Mouse (Mus musculus): Measurements from ENCODE around the gene Pomgnt1. TPM values are rescaled to one million over a fixed set of nuclear protein-coding genes. Genes with fewer than 3 reads are reported as not detected.

The Pomgnt1 gene
- total RNA-seq, 4 experiments from 2014 or later = 69.7 to 76.0 (median 72.0) TPM

DNA sequence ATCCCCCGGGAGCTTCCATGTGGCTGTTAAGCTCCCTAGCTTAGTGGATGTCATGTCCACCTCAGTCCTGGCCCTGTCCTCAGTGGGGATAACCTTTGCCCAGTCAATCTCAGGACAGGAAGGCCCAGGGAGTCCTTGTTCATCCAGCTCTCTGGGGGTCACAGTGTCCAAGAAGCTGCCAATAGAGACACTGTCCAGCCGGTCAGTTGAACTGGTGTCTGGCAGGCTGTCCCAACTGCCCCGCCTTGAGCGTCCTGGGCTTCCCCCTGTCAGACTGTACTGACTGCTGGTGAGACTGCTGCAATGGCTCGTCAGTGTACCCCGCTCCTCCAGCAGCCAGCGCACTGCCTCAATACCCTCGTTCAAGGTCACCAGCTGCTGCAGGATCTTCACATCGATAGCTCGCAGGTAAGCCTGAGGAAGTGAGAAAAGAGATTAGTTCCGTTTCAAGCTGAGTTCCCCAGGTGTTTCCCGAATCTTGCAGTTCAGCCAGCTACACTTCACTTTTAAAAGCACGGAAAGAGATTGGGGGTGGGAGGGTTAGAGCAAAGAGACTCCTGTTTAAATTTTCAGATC, 13.9 kb downstream of the Pomgnt1 start:
- DNase-seq (ENCODE audit: low spot score in 2 of 2) = no peak

DNA sequence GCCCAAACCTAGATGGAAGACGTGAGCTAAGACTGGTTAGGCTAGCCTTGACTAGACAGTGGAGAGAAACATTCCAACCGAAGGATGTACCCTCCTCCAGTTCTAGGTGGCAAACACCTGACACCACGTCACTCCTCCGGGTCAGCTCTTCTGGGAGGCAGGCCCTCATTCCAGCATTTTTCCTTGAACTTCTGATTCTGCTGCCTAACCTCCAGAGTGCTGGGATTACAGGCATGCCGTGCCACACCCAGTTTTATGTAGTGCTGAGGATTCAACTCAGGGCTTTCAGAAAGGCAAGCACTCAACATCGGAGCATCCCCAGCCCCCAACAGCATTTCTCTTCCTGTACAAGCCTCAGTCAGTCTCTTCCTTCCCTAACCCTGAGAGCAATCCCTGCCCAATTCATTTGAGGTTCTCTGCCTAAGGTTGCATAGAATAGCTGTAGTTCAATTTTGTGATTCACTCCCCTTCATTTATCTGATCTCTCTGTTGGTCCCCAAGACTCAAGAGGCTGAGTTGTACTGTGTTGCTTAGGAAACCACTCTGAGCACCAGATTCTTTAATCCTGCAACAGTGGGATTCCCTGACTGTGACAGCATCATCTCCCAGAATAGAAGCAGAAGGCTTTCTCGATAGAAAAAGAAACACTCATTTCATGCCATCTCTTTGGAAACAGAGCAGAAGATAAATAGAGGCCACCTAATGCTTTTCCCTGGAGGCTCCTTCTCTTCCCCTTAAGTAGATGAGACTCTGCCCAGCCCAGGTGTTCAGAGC, 17.3 kb downstream of the Pomgnt1 start:
- no peak for DNase-seq (ENCODE audit: low spot score in 2 of 2)

GRCm38 (mm10) chr4:116141736-116142135, 18.1 kb downstream of the Pomgnt1 start:
- DNase-seq (ENCODE audit: low spot score in 2 of 2) = no peak

- DNase-seq (ENCODE audit: low spot score in 2 of 2) = no peak
These were observed 18.6 kb downstream of the Pomgnt1 start for GRCm38 (mm10) chr4:116142269-116142668.

DNA sequence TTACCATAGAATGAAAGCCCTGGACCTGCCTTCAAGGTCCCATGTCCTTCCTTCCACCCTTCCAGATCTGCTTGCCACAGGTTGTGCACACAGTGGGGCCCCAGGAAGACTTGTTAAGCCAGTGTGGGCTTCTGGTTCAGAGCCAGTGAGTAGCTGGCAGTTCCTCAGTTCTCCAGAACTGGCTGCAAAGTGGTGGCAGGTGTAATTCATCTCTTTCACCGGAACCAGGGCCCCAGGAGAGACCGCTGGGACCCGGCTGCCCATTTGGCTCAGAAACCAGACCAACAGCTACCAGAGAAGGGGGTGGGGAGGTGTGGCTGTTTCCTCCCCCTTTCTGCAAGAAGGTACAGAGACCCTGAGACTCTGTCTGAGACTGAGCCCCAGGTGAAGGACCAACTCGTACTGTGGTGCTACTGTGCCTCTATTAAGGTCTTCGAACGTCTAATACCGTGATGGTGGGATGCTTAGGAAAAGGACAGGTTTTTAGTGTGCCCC, 19.7 kb downstream of the Pomgnt1 start:
- DNase-seq (ENCODE audit: low spot score in 2 of 2) = no peak

GRCm38 (mm10) chr4:116143891-116144717, 20.5 kb downstream of the Pomgnt1 start:
- DNase-seq (ENCODE audit: low spot score in 2 of 2) = peak in 1 of 2 experiments; percentile 64

DNA sequence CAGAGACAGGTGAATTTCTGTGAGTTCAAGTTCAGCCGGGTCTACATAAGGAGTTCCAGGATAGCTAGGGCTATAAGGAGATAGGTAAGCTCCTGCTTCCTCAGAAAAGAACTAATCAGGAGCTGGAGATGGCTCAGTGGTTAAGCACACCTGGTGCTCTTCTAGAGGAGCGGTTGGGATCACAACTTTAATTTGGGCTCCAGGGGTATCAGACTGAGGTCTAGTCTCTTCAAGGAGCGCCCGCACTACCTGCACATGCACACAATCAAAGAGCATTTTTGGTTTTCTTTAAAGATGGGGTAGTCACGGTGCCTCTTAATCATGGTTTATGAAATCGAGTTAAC, 26.1 kb downstream of the Pomgnt1 start:
- DNase-seq (ENCODE audit: low spot score in 2 of 2) = no peak

DNA sequence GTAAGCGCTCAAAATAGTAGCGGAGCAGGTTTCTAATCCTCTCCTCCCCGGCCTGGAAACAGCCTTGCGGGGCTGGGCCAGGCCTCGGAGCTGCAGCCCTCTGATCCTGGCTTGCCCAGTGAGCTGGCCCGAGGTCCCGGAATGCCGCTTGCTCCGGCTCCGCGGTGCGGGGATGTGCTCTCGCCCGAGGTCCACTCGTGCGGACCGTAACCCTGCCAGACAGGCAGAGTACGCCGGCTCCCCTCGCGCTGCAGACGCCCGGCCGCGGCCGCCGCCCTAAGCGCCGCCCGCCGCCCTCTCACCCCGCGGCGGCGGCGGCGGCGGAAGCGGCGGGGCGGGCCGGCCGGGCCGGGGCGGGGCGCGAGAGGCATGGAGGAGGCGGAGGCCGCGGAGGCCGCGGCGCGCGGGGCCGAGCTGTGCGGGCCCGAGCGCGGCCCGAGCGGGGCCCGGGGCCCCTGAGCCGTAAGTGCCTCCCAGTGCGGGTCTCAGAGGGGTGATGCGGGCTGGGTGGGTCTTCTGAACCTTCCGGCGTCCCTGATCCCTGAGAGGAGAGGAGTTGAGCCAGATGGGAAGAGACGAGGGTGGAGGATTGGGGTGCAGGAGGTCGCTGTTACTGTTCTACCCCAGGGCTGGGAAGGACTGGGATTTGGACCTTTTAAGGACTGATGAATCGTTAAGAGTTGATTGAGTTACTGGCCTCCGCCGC, 26.7 kb downstream of the Pomgnt1 start:
- DNase-seq (ENCODE audit: low spot score in 2 of 2) = no peak

GRCm38 (mm10) chr4:116150862-116151221, 27.2 kb downstream of the Pomgnt1 start:
- DNase-seq (ENCODE audit: low spot score in 2 of 2) = no peak

DNA sequence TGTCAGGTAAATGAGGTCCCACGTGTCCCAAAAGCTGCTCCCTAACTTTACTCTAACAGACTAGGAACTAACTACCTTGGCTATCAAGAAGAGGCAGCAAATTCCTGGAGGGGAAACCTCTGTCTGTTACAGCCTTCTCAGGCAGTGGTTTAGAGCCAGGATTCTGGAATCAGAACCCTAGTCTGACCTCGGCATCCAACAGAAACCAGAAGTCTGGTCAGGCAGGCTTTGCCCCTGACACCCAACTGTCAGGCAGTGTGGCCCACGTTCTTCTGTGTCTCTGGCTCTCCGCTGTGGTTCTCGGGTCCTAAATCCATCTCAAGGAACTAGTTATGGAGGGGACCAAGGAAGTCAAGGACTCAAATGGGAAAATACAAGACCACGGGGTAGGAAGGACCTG, 27.6 kb downstream of the Pomgnt1 start, which contains the start of gene Lurap1:
Lurap1 (minus strand) TSS at position 101 of the 400 bp plus-strand sequence.
- DNase-seq (ENCODE audit: low spot score in 2 of 2) = no peak

DNA sequence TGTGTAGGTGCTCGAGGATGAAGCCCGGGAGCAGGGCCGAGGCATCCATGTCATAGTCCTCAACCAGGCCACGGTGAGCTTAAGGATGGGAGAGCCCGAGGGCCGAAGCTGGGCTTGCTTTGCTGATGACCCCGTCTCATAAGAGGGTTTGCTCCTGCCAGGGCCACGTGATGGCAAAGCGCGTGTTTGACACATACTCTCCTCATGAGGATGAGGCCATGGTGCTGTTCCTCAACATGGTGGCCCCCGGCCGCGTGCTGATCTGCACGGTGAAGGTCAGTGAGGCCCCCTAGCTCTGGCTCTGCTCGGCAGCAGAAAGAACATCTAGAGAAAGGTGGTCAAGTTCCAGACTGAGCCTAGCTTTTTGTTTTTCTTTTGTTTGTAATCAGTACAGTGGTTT, 29.1 kb downstream of the Pomgnt1 start:
- DNase-seq (ENCODE audit: low spot score in 2 of 2) = no peak

GRCm38 (mm10) chr4:116157882-116158281, 34.2 kb downstream of the Pomgnt1 start:
- no peak for DNase-seq (ENCODE audit: low spot score in 2 of 2)

DNA sequence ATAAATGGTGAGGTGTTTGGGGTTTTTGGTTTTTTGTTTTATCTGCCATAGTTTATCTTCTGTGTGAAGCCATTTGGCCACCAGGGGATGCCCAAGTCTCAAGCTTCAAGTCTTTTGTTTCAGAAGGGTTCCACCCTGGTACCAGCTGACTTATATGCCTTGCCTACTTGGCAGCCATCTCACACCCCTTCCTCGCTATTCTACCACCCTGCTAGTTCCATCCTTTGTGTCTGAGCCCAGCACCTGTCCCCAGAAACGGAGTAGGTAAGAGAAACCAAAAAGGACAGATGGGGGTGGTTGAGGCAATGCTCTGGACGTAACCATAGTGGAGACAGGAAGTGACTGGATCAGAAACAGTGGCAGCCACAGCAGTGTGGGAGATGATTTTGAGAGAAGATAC, 36.3 kb downstream of the Pomgnt1 start:
- no peak for DNase-seq (ENCODE audit: low spot score in 2 of 2)

DNA sequence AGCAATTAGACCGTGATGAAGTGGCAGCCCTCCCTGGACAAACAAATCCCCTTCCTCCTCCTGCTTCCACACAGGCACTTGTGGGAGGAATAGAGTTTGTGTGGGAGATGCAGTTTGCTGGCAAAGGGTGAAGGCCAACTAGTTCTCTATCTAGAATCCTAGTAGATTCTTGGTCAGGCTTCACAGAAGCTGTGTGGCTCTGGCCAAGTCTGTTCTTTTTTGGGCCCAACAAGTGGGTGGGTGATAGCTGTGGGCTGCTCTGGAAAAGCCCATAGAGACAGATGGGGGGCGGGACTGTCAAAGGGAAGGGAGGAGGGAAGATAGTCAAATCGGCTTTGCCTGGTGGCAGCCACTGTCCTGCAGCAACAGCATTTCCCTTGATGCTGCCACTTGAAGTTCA, 37.1 kb downstream of the Pomgnt1 start:
- DNase-seq (ENCODE audit: low spot score in 2 of 2) = peak; percentile 70 to 79

DNA sequence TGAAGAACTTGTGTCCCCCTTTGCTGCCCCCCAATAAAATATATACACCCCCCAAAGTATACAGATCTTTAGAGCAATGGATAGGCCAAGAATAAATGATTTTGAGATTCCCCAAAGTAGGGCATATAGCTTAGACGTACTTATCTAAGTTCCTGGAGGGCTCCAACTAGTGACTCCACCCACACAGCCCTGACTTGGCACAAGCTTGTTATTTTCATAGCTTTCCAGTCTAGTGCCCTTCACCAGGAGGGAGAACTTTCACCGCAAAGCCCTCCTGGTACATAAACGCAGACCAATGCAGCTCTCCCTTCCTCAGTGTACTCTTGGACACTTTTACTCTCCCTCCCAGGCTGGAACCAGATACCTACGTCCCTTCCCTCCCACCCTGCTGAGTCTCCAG, 38.5 kb downstream of the Pomgnt1 start:
- DNase-seq (ENCODE audit: low spot score in 2 of 2) = no peak

DNA sequence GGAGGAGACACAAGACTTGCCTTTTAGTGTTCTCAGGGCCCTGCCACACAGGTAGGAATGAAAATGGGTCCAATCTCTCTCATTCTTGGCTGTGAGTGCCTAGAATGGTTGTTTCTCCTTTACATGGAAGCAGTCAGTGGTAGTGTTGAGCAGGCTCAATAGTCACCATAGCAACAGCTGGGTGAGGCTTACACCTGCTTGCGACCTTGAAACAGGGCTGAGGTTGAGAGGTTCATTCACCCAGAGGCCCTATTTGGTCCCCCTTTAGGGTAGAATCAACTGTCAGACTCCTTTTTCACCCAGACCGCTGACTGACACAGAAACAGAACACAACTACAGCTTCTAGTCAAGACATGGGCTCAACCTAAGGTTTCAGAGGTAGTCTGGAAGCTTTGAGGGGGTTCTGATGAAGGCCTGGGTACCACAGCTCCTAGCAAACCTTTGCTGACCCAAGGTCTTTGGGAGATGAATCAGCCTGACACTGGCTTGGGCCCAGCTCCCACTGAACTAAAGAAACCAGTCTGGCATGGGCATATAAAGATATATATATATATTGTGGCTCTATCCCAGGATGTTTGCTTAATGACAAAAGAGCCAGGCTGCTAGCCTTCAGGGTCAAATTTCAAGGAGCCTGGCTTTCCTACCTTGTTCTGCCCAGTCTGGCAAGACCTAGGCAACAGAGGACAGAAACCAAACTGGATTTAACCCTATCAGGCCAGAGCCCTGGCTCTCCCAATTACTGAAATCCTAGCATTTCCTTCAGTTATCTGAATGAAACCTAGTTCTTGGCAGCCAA, 41.3 kb downstream of the Pomgnt1 start:
- no peak for DNase-seq (ENCODE audit: low spot score in 2 of 2)

DNA sequence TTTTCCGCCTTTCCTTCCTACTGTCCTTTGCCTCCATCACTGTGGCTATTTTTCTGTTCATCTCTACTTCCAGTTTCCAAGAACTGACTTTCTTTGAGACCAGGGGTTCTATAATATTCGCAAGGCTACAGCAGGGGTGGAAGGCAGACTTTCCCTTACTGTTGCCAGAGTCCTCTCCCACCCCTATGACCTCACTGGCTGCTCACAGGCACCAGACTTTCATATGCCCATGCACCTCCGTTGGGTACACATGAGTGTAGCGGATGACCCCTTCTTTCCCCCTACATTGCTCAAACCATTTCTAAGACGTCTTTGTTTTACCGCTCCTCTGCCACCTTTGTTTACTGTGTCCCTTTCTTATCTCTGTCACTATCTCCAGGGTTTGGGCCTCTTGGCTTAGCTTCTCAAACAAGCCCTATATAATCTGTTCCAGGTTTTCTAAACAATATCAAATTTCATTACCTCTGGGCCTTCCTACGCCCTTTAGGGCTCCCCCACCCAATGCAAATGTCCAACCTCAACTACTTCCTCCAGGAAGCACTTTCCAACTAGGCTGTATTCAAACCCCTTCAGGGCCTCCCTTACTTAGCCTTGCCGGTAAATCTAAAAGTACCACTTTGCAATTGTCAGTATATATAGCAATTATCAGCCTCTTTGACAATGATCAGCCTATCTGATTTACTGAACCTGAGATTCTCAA, 42.2 kb downstream of the Pomgnt1 start:
- no peak for DNase-seq (ENCODE audit: low spot score in 2 of 2)

GRCm38 (mm10) chr4:116167404-116167803, 43.8 kb downstream of the Pomgnt1 start, which contains the start of gene Tspan1:
Gene Tspan1 (minus strand): TSS chr4:116167601.
- no peak for DNase-seq (ENCODE audit: low spot score in 2 of 2)

DNA sequence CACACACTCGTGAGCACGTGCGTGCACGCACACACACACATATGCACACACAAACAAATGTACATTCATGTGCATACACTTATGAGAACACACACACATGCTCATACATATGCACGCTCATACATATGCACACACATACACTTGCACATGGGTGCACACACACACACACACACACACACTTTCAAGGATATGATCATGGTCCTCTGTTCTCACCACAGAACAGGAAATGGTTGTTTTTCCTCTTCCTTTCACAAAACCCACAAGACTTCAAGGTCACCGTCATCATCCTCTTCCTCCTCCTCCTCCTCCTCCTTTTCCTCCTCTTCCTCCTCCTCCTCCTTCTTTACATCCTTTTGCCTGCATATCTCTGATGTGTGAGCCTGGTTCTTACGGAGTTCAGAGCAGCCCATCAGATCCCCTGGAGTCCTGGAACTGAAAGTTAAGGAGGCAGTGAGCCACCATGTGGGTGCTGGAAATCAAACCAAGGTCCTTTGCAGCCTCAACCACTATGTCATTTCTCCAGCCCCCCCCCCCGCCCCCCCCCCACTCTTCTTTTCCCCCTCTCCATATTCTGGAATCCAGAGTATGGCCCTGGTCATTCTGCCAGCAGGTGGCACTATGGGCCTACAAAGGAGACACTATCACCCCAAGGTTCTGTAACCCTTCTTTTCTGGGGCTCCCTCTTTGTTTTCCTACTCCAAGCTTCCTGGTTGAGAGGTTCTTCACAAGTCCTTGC, 45.1 kb downstream of the Pomgnt1 start:
- peak in 1 of 2 experiments; percentile 80 for DNase-seq (ENCODE audit: low spot score in 2 of 2)
